Mouse (Mus musculus): ENCODE measurements around the gene Cyp24a1.

Cyp24a1 gene

DNA sequence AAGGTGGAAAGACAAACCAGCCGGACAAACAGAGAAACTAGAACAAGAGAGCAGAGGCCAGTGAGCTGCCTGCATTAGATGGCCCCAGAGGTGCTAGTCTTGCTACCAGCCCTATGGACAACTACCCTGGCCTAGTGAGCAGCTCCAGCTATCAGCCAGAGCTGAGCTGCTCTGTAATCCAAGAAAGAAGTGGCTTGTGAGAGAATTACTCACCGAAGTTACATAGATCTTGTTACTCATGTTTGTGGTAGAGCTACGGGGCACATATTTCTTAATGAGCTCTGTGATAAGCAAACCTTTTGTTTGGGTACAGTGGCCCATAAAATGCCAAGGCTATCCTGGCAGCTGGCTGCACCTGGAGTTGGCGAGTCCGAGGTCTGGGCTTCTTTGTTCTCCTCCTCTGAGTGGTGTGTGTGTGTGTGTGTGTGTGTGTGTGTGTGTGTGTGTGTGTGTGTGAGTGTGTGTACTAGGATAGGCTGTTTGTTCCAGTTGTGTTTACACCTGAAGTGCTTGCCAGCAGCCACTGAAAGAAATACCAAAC, 50.0 kb downstream of the Cyp24a1 start:
- in situ Hi-C loops (cut with MboI, MseI) = loop anchor here (5.0 kb wide), 1 partner anchor 60 kb away; no protein-coding TSS in a partner anchor

DNA sequence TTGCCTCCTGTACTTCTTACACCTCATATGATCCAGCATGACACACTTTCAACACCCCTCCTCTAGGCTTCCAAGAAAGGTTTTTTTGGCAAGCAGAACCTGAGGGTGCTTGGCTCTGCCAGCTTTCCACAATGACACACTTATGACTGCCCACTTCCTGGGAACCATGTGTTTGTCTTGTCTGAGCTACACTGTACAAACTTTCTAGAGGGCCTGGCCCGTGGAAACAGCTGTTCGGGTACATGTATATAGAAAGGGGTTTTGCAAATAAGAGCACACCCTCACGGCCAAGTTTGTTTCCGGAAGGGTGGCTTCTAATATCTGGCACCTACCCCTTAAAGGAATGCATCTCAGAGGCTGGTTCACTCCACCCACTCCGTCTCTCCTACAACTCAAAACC, 51.1 kb downstream of the Cyp24a1 start:
- in situ Hi-C loops (cut with MboI, MseI) = loop anchor here (5.0 kb wide), 1 partner anchor 61 kb away; no protein-coding TSS in a partner anchor

DNA sequence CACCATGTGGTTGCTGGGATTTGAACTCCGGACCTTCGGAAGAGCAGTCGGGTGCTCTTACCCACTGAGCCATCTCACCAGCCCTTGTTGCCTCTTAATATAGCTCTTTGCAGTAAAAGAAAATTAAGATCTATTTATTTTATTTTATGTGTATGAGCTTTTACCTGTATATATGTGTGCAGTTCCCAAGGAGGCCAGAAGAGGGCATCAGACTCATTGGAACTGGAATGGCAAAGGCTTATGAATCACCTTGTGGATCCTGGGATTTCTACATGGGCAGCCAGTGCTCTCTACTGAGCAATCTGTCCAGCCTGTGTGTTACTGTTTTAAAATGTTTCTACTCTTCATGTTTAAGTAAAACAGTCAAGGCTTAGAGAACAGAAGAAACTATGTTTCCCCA, 54.4 kb downstream of the Cyp24a1 start:
- in situ Hi-C loops (cut with MboI, MseI) = no loop called here

DNA sequence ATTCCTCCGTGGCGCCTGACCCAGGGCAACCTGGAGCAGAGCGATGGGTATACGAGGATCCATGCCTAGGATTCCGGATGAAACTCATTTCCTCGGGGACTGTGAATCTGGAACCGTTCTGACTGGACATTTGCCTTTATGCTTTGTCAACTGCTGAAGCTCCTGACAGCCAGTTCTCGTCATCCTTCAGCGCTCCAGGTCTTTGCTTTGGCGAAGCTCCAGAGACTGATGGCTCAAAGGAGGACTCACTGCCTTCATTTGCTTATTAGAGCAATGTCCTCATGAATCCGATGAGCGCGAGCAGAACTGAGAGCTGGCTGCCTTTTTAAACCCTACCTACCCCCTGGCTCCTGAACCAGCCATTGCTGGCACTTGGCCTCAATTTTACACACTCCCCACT, 58.2 kb downstream of the Cyp24a1 start:
- in situ Hi-C loops (cut with MboI, MseI) = no loop called here

DNA sequence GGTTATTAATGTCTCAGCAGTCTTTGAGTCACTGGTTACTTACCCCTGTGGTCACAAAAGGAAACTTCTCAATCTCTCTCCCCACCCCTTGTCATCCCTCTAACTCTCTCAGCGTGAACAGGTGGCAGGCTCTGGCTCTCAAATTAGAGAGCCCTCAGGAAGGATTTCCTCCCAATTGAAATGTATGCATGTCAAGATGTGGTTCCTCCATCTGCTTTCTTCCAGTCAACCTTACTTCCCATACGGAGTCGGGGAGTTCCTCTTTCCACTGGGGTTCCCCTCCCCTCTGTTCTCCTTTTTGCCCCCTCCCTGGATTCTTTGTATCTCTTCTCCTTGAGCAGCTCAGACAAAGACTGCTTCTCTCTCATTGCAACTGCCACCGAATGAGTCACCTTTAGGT, 60.7 kb downstream of the Cyp24a1 start:
- in situ Hi-C loops (cut with MboI, MseI) = no loop called here
